Mouse (Mus musculus): ENCODE data around the gene Olfr357.

Gene Olfr357

DNA sequence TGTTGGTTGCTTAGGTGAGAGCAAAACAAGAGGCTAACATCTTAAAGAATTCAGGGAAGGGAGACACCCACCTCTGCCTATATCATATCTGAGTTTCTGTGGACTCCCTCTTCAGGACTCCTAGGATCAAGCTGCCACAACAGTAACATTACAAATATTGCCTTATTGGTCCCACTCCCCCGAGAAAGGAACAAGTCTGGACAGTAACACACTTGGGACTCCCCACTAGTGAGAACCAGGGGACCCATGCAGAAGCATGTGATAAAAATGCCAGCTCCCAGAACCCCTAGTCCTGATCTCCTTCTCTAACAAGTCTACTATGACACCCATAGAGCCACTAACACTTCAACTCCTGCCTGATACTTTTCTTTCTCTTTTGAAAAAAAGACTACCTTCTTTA lies at the start of gene Olfr357:
Olfr357 (plus strand) TSS at position 301 of the 400 bp plus-strand sequence.
- DNase-seq (ENCODE audit: low read depth, low spot score) = no peak

GRCm38 (mm10) chr2:36997030-36997429 lies 3.4 kb downstream of the Olfr357 start:
- no peak for DNase-seq (ENCODE audit: low read depth, low spot score)

GRCm38 (mm10) chr2:37009235-37009634 lies 15.6 kb downstream of the Olfr357 start, which contains the start of gene Olfr358:
Gene Olfr358 (minus strand): TSS chr2:37009335.
- DNase-seq (ENCODE audit: low read depth, low spot score) = no peak
